Mouse (Mus musculus) kidney, embryonic 14.5 days (tissue): ENCODE measurements around the gene Negr1. TPM values are rescaled to one million over a fixed set of nuclear protein-coding genes. Genes with fewer than 3 reads are reported as not detected.

Source experiments
- ATAC-seq: fragments of 200-750 bp; cut with Nextera tagmentation; 2 replicates; pipeline ENCODE4 v1.8.0; 2017; ENCODE audit warnings: moderate number of reproducible peaks, mild to moderate bottlenecking, moderate TSS enrichment, moderate library complexity; ENCODE audit not compliant: low FRiP score, low TSS enrichment
- H3K27ac ChIP-seq: fragments of 300-500 bp; sonication (generic); 2 replicates; pipeline ENCODE4 v1.5.1; 2014; ENCODE audit warnings: low read depth, mild to moderate bottlenecking, low read length, moderate library complexity, mixed read lengths
- H3K27me3 ChIP-seq: fragments of 300-500 bp; sonication (generic); 2 replicates; pipeline ENCODE4 v1.6.1; 2014; ENCODE audit warnings: mild to moderate bottlenecking, low read length; ENCODE audit not compliant: control insufficient read depth, insufficient read depth
- H3K36me3 ChIP-seq: fragments of 300-500 bp; sonication (generic); 2 replicates; pipeline ENCODE4 v1.6.1; 2014; ENCODE audit warnings: low read length, mixed read lengths; ENCODE audit not compliant: control insufficient read depth, insufficient read depth
- H3K4me1 ChIP-seq: fragments of 300-500 bp; sonication (generic); 2 replicates; pipeline ENCODE4 v1.6.1; 2014; ENCODE audit warnings: low read length, mixed read lengths; ENCODE audit not compliant: control insufficient read depth, insufficient read depth
- H3K4me2 ChIP-seq: fragments of 300-500 bp; sonication (generic); replicated peaks from 2 replicates; pipeline ENCODE4 v1.6.1; 2014; ENCODE audit warnings: low read depth, mild to moderate bottlenecking, low read length
- H3K4me3 ChIP-seq: fragments of 300-500 bp; sonication (generic); 2 replicates; pipeline ENCODE4 v1.5.1; 2014; ENCODE audit warnings: mild to moderate bottlenecking, low read length
- H3K9ac ChIP-seq: fragments of 300-500 bp; sonication (generic); 2 replicates; pipeline ENCODE4 v1.6.1; 2014; ENCODE audit warnings: low read depth, mild to moderate bottlenecking, low read length, moderate library complexity
- H3K9me3 ChIP-seq: fragments of 300-500 bp; sonication (generic); 2 replicates; pipeline ENCODE4 v1.6.1; 2016; ENCODE audit warnings: low read length; ENCODE audit not compliant: control insufficient read depth
- WGBS: fragments of 180-500 bp; shearing (Covaris S2); extraction: QIAGEN DNeasy Blood & Tissue Kit; methylation state at CpG from one replicate; pipeline ENCODE4 v1.1.7; 2014; 5-methylcytosine and 5-hydroxymethylcytosine counted together
- polyA plus RNA-seq: library from polyadenylated mRNA; unstranded; fragments of >200 nt; fragmentation: Nextera tagmentation; extraction: Ambion mirVana; gene quantifications from 2 replicates; pipeline ENCODE4 v1.2.1, GENCODE M21; 2014

Gene Negr1
- polyA plus RNA-seq, 1 experiment from 2014 or later = 12.4 TPM

- Histone ChIP-seq H3K4me1 (no peaks in the 10 kb centered on the region), H3K27ac (no peak overlapping the region), H3K4me3 (no peak overlapping the region), H3K36me3 (no peaks in the 10 kb centered on the region), H3K9me3 (no peaks in the 10 kb centered on the region), H3K4me2 (no peak overlapping the region), H3K9ac (no peak overlapping the region), H3K27me3 (no peaks in the 10 kb centered on the region)
- no peak for ATAC-seq
- WGBS = 71% methylated on average over 1 of the region's 1 CpGs
Measured at GRCm38 (mm10) chr3:156992811-156993210, 431.2 kb downstream of the Negr1 start.

- Histone ChIP-seq H3K4me3 (no peak overlapping the region), H3K4me2 (no peak overlapping the region), H3K27ac (no peak overlapping the region), H3K9me3 (no peaks in the 10 kb centered on the region), H3K27me3 (no peaks in the 10 kb centered on the region), H3K9ac (no peak overlapping the region), H3K36me3 (no peaks in the 10 kb centered on the region), H3K4me1 (0 out of 2 replicates have a peak, but pooled peaks cover 8% of the 10 kb centered on the region)
- ATAC-seq = peak; percentile 66
- 67% methylated on average over 5 of the region's 5 CpGs for WGBS
Measured at GRCm38 (mm10) chr3:156999177-156999808, 437.7 kb downstream of the Negr1 start.

- H3K9ac ChIP-seq = no peak overlapping the region
- H3K4me1 ChIP-seq = no peaks in the 10 kb centered on the region
- no peaks in the 10 kb centered on the region for H3K36me3 ChIP-seq
- ATAC-seq = no peak
- H3K4me2 ChIP-seq = no peak overlapping the region
- WGBS = 67% methylated on average over 2 of the region's 2 CpGs
- H3K9me3 ChIP-seq = no peaks in the 10 kb centered on the region
- H3K27me3 ChIP-seq = no peaks in the 10 kb centered on the region
- no peak overlapping the region for H3K4me3 ChIP-seq
- H3K27ac ChIP-seq = no peak overlapping the region
Measured at GRCm38 (mm10) chr3:157021632-157022031, 460.0 kb downstream of the Negr1 start.

- Histone ChIP-seq H3K9ac (no peak overlapping the region), H3K4me3 (no peak overlapping the region), H3K9me3 (no peaks in the 10 kb centered on the region), H3K4me2 (no peak overlapping the region), H3K27ac (no peak overlapping the region), H3K27me3 (no peaks in the 10 kb centered on the region), H3K36me3 (no peaks in the 10 kb centered on the region), H3K4me1 (no peaks in the 10 kb centered on the region)
- no peak for ATAC-seq
- WGBS = 70% methylated on average over 6 of the region's 6 CpGs
Measured at GRCm38 (mm10) chr3:157024580-157024979, 463.0 kb downstream of the Negr1 start.

- ATAC-seq = no peak
- H3K9ac ChIP-seq = no peak overlapping the region
- WGBS = 69% methylated on average over 4 of the region's 4 CpGs
- H3K9me3 ChIP-seq = no peaks in the 10 kb centered on the region
- no peaks in the 10 kb centered on the region for H3K4me1 ChIP-seq
- H3K4me3 ChIP-seq = no peak overlapping the region
- H3K4me2 ChIP-seq = no peak overlapping the region
- no peak overlapping the region for H3K27ac ChIP-seq
- H3K36me3 ChIP-seq = no peaks in the 10 kb centered on the region
- no peaks in the 10 kb centered on the region for H3K27me3 ChIP-seq
Measured at GRCm38 (mm10) chr3:157031513-157032142, 470.0 kb downstream of the Negr1 start.

GRCm38 (mm10) chr3:157036016-157036415 lies 474.4 kb downstream of the Negr1 start:
- no peaks in the 10 kb centered on the region for H3K27me3 ChIP-seq
- 28% methylated on average over 6 of the region's 6 CpGs for WGBS
- H3K4me2 ChIP-seq = no peak overlapping the region; the same call in 1 of the 2 replicates
- no peaks in the 10 kb centered on the region for H3K4me1 ChIP-seq
- H3K9ac ChIP-seq = no peak overlapping the region
- H3K36me3 ChIP-seq = no peaks in the 10 kb centered on the region
- H3K4me3 ChIP-seq = no peak overlapping the region
- H3K9me3 ChIP-seq = no peaks in the 10 kb centered on the region
- no peak overlapping the region for H3K27ac ChIP-seq
- peak; percentile 90 for ATAC-seq

GRCm38 (mm10) chr3:157036568-157036967 lies 475.0 kb downstream of the Negr1 start:
- WGBS = 46% methylated on average over 1 of the region's 1 CpGs
- Histone ChIP-seq H3K4me3 (no peak overlapping the region), H3K9me3 (no peaks in the 10 kb centered on the region), H3K36me3 (no peaks in the 10 kb centered on the region), H3K4me2 (no peak overlapping the region), H3K4me1 (no peaks in the 10 kb centered on the region), H3K27ac (no peak overlapping the region), H3K9ac (no peak overlapping the region), H3K27me3 (no peaks in the 10 kb centered on the region)
- peak; percentile 66 for ATAC-seq

- 63% methylated on average over 5 of the region's 5 CpGs for WGBS
- no peak for ATAC-seq
- H3K4me3 ChIP-seq = no peak overlapping the region
- H3K27ac ChIP-seq = no peak overlapping the region
- no peaks in the 10 kb centered on the region for H3K36me3 ChIP-seq
- no peaks in the 10 kb centered on the region for H3K4me1 ChIP-seq
- no peaks in the 10 kb centered on the region for H3K9me3 ChIP-seq
- no peaks in the 10 kb centered on the region for H3K27me3 ChIP-seq
- H3K4me2 ChIP-seq = no peak overlapping the region
- H3K9ac ChIP-seq = no peak overlapping the region
Measured at GRCm38 (mm10) chr3:157040619-157041018, 479.0 kb downstream of the Negr1 start.

- Histone ChIP-seq H3K9me3 (no peaks in the 10 kb centered on the region), H3K4me1 (no peaks in the 10 kb centered on the region), H3K27me3 (no peaks in the 10 kb centered on the region), H3K4me3 (no peak overlapping the region), H3K9ac (no peak overlapping the region), H3K4me2 (no peak overlapping the region), H3K36me3 (no peaks in the 10 kb centered on the region), H3K27ac (no peak overlapping the region)
- ATAC-seq = no peak
- WGBS = 85% methylated on average over 2 of the region's 2 CpGs
Measured at GRCm38 (mm10) chr3:157044565-157044964, 483.0 kb downstream of the Negr1 start.
